Mouse (Mus musculus) heart, embryonic 10.5 days (tissue): ENCODE measurements around the gene Cyp4f18. TPM values are rescaled to one million over a fixed set of nuclear protein-coding genes. Genes with fewer than 3 reads are reported as not detected.

Experiments
- DNase-seq: peaks from one replicate; pipeline ENCODE4 v3.0.0-alpha.2; 2017; ENCODE audit warnings: low spot score
- H3K27ac ChIP-seq: fragments of 300-500 bp; sonication (generic); 2 replicates; pipeline ENCODE4 v1.5.1; 2016; ENCODE audit warnings: mild to moderate bottlenecking
- H3K27me3 ChIP-seq: fragments of 300-500 bp; sonication (generic); 2 replicates; pipeline ENCODE4 v1.6.1; 2016; ENCODE audit warnings: mild to moderate bottlenecking; ENCODE audit not compliant: poor library complexity, insufficient read depth, severe bottlenecking
- H3K36me3 ChIP-seq: fragments of 300-500 bp; sonication (generic); 2 replicates; pipeline ENCODE4 v1.6.1; 2016; ENCODE audit warnings: mild to moderate bottlenecking, moderate library complexity
- H3K4me1 ChIP-seq: fragments of 300-500 bp; sonication (generic); 2 replicates; pipeline ENCODE4 v1.6.1; 2016; ENCODE audit warnings: mild to moderate bottlenecking
- H3K4me3 ChIP-seq: fragments of 300-500 bp; sonication (generic); 2 replicates; pipeline ENCODE4 v1.5.1; 2016; ENCODE audit warnings: mild to moderate bottlenecking, moderate library complexity
- H3K9me3 ChIP-seq: fragments of 300-500 bp; sonication (generic); 2 replicates; pipeline ENCODE4 v1.6.1; 2016; ENCODE audit warnings: mild to moderate bottlenecking, moderate library complexity
- WGBS: fragments of 180-500 bp; shearing (Covaris S2); methylation state at CpG from one replicate; pipeline ENCODE4 v1.1.7; 2016; 5-methylcytosine and 5-hydroxymethylcytosine counted together
- polyA plus RNA-seq: library from polyadenylated mRNA; unstranded; fragments of >200 nt; fragmentation: Nextera tagmentation; extraction: Ambion mirVana; gene quantifications from 2 replicates; pipeline ENCODE4 v1.2.1, GENCODE M21; 2016

The Cyp4f18 gene
- polyA plus RNA-seq, 1 experiment from 2014 or later: not detected

DNA sequence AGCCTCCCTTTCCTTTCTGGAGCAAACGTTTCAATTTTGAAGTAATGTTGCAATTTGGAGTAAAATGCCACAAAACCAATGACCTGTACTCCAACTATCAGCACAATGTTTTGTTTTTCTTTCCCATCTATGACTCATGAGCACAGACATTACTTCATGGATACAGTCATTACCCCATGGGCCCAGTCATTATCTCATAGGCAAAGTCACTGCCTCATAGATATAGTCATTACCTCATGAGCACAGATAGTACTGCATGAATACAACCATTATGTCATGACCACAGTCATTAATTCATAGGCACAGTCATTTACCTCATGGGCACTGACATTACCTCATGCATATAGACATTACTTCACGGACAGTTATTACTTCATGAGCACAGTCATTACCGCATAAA is 3.5 kb downstream of the Cyp4f18 start:
- DNase-seq: no peak
- H3K36me3 ChIP-seq: no peaks in the 10 kb centered on the region
- no peak overlapping the region for H3K4me3 ChIP-seq
- H3K4me1 ChIP-seq: no peaks in the 10 kb centered on the region
- H3K27ac ChIP-seq: no peak overlapping the region
- H3K9me3 ChIP-seq: no peaks in the 10 kb centered on the region
- WGBS: 73% methylated on average over 3 of the region's 3 CpGs
- no peaks in the 10 kb centered on the region for H3K27me3 ChIP-seq

- Histone ChIP-seq H3K27me3 (no peaks in the 10 kb centered on the region), H3K9me3 (no peaks in the 10 kb centered on the region), H3K27ac (no peak overlapping the region), H3K4me1 (no peaks in the 10 kb centered on the region), H3K36me3 (no peaks in the 10 kb centered on the region), H3K4me3 (no peak overlapping the region)
- DNase-seq: no peak
These were observed 6.5 kb downstream of the Cyp4f18 start for GRCm38 (mm10) chr8:72002942-72003341.

DNA sequence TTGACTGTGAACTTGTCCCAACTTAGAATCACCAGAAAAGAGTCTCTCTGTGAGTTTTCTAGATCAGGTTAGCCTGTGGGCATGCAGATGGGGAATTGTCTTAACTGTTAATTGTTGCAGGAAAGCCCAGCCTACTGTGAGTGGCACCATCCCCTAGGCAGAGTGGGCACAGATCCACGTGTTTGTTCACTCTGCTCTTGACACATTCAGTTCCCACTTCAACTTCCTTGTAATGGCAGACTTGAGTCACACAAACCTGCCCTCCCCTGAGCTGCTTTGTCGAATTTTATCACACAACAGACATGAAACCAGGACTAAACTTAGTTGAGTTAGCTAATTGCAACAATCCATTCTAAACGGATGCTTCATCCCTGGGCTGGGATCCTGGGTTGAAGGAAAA is 9.2 kb downstream of the Cyp4f18 start:
- Histone ChIP-seq H3K4me3 (no peak overlapping the region), H3K27me3 (no peaks in the 10 kb centered on the region), H3K4me1 (no peaks in the 10 kb centered on the region), H3K27ac (no peak overlapping the region), H3K9me3 (no peaks in the 10 kb centered on the region), H3K36me3 (no peaks in the 10 kb centered on the region)
- DNase-seq: no peak
- 52% methylated on average over 3 of the region's 3 CpGs for WGBS

GRCm38 (mm10) chr8:71999434-71999833 is 10.0 kb downstream of the Cyp4f18 start:
- Histone ChIP-seq H3K27ac (no peak overlapping the region), H3K4me1 (no peaks in the 10 kb centered on the region), H3K27me3 (no peaks in the 10 kb centered on the region), H3K36me3 (no peaks in the 10 kb centered on the region), H3K9me3 (no peaks in the 10 kb centered on the region), H3K4me3 (no peak overlapping the region)
- 33% methylated on average over 1 of the region's 1 CpGs for WGBS
- DNase-seq: no peak

GRCm38 (mm10) chr8:71988867-71989599 is 20.4 kb downstream of the Cyp4f18 start:
- WGBS: 53% methylated on average over 13 of the region's 13 CpGs
- Histone ChIP-seq H3K27ac (peak overlapping the region; percentile 82), H3K9me3 (no peaks in the 10 kb centered on the region), H3K36me3 (no peaks in the 10 kb centered on the region), H3K27me3 (peaks cover 5% of the 10 kb centered on the region; the same call in 1 of the 2 replicates), H3K4me3 (peak overlapping the region; percentile 65), H3K4me1 (0 out of 2 replicates have a peak, but pooled peaks cover 7% of the 10 kb centered on the region)
- DNase-seq: no peak

- Histone ChIP-seq H3K27ac (peak overlapping the region; percentile 82), H3K27me3 (peaks cover 5% of the 10 kb centered on the region; the same call in 1 of the 2 replicates), H3K4me3 (peak overlapping the region; percentile 65), H3K36me3 (no peaks in the 10 kb centered on the region), H3K9me3 (no peaks in the 10 kb centered on the region), H3K4me1 (0 out of 2 replicates have a peak, but pooled peaks cover 7% of the 10 kb centered on the region)
- DNase-seq: peak; percentile 78
- 10% methylated on average over 24 of the region's 24 CpGs for WGBS
These were observed 21.1 kb downstream of the Cyp4f18 start for GRCm38 (mm10) chr8:71988110-71988866.

- Histone ChIP-seq H3K27ac (no peak overlapping the region), H3K4me1 (peaks cover 15% of the 10 kb centered on the region; the same call in 1 of the 2 replicates), H3K27me3 (peaks cover 5% of the 10 kb centered on the region; the same call in 1 of the 2 replicates), H3K36me3 (no peaks in the 10 kb centered on the region), H3K4me3 (no peak overlapping the region), H3K9me3 (no peaks in the 10 kb centered on the region)
- DNase-seq: no peak
- 52% methylated on average over 4 of the region's 4 CpGs for WGBS
These were observed 24.8 kb downstream of the Cyp4f18 start for GRCm38 (mm10) chr8:71984601-71985000.

GRCm38 (mm10) chr8:71981456-71981855 is 28.0 kb downstream of the Cyp4f18 start:
- Histone ChIP-seq H3K4me1 (peaks cover 8% of the 10 kb centered on the region; the same call in 1 of the 2 replicates), H3K9me3 (no peaks in the 10 kb centered on the region), H3K36me3 (no peaks in the 10 kb centered on the region), H3K27ac (no peak overlapping the region), H3K27me3 (no peaks in the 10 kb centered on the region), H3K4me3 (no peak overlapping the region)
- no peak for DNase-seq
- 75% methylated on average over 4 of the region's 4 CpGs for WGBS

GRCm38 (mm10) chr8:71981032-71981431 is 28.4 kb downstream of the Cyp4f18 start:
- DNase-seq: no peak
- Histone ChIP-seq H3K9me3 (no peaks in the 10 kb centered on the region), H3K4me1 (peaks cover 8% of the 10 kb centered on the region; the same call in 1 of the 2 replicates), H3K4me3 (no peak overlapping the region), H3K27ac (no peak overlapping the region), H3K27me3 (no peaks in the 10 kb centered on the region), H3K36me3 (no peaks in the 10 kb centered on the region)
- WGBS: 57% methylated on average over 2 of the region's 2 CpGs

- Histone ChIP-seq H3K4me1 (no peaks in the 10 kb centered on the region), H3K4me3 (no peak overlapping the region), H3K9me3 (no peaks in the 10 kb centered on the region), H3K36me3 (peaks cover 5% of the 10 kb centered on the region; the same call in 1 of the 2 replicates), H3K27ac (no peak overlapping the region), H3K27me3 (no peaks in the 10 kb centered on the region)
- no peak for DNase-seq
- WGBS: 88% methylated on average over 3 of the region's 3 CpGs
These were observed 35.2 kb downstream of the Cyp4f18 start for GRCm38 (mm10) chr8:71974211-71974610.

GRCm38 (mm10) chr8:71971945-71972344 is 37.5 kb downstream of the Cyp4f18 start:
- Histone ChIP-seq H3K27ac (no peak overlapping the region), H3K4me1 (no peaks in the 10 kb centered on the region), H3K36me3 (peaks cover 28% of the 10 kb centered on the region), H3K9me3 (no peaks in the 10 kb centered on the region), H3K4me3 (no peak overlapping the region), H3K27me3 (no peaks in the 10 kb centered on the region)
- DNase-seq: no peak
- WGBS: 63% methylated on average over 1 of the region's 1 CpGs

DNA sequence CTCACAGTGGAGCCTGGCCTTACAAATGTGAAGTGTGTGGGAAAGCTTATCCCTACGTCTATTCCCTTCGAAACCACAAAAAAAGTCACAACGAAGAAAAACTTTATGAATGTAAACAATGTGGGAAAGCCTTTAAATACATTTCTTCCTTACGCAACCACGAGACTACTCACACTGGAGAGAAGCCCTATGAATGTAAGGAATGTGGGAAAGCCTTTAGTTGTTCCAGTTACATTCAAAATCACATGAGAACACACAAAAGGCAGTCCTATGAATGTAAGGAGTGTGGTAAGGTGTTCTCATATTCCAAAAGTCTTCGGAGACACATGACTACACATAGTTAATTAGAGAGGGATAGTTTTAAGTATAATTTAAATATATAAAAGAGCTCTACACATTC is 40.8 kb downstream of the Cyp4f18 start:
- peak; percentile 11 for DNase-seq
- Histone ChIP-seq H3K27me3 (no peaks in the 10 kb centered on the region), H3K4me3 (no peak overlapping the region), H3K36me3 (peaks cover 58% of the 10 kb centered on the region), H3K27ac (no peak overlapping the region), H3K9me3 (no peaks in the 10 kb centered on the region), H3K4me1 (no peaks in the 10 kb centered on the region)
- WGBS: 93% methylated on average over 6 of the region's 6 CpGs

DNA sequence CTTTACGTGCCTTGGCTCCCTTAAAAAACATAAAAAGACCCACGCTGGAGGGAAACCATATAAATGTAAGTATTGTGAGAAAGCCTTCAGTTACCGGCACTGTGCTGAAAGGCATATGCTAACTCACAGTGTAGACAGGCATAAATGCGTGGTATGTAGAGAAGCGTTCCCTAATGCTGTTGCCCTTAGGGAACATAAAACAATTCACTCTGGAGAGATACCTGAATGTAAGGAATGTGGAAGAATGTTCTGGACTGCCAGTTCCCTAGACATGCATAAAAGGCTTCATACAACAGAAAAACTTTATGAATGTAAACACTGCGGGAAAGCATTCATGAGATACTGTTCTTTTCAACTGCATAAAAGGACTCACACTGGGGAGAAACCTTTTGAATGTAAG is 41.3 kb downstream of the Cyp4f18 start:
- Histone ChIP-seq H3K36me3 (peaks cover 58% of the 10 kb centered on the region), H3K4me3 (no peak overlapping the region), H3K27ac (no peak overlapping the region), H3K27me3 (no peaks in the 10 kb centered on the region), H3K4me1 (no peaks in the 10 kb centered on the region), H3K9me3 (no peaks in the 10 kb centered on the region)
- 89% methylated on average over 6 of the region's 6 CpGs for WGBS
- peak; percentile 45 for DNase-seq
